Mouse (Mus musculus): ENCODE measurements at regions not wholly inside any gene's neighbourhood (a gene's known extent, or its start where the extent isn't known, plus 50 kb on each side); places are given as distances from the start of the nearest gene placed in this dataset.

DNA sequence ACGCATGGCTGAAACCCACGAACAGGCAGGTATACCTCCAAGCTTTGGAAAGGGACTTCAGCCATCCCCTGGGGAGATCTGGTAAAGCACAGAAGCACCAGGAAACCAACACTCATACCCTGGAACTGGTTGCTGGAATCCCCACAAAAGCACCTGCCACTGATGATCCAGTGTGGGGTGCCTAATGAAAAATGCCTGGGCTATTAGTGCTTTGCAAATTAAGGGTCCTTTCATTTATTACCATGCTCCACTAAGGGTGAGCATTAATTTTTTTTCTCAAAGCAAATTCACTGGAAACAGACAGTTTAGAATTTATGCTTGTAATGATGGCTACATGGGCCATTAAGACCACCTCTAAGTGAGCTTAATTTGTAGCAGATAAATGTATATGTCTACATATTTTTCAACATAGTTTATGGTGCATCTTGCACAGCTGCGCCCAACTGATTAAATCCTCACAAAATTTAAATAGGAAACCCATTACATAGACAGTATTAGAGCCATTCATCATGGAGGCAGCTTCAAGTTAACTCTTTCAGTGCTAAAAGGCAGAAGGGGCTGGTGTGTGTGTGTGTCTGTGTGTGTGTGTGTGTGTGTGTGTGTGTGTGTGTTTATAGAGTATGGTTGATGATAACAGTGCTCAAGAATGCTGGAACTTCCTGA lies 201.8 kb downstream of the Cbln1 start:
- DNase-seq = no peak

GRCm38 (mm10) chr8:87268159-87268558 lies 204.2 kb downstream of the Cbln1 start:
- DNase-seq = no peak

- DNase-seq = no peak
Measured at GRCm38 (mm10) chr8:87264999-87265398, 207.4 kb downstream of the Cbln1 start.

DNA sequence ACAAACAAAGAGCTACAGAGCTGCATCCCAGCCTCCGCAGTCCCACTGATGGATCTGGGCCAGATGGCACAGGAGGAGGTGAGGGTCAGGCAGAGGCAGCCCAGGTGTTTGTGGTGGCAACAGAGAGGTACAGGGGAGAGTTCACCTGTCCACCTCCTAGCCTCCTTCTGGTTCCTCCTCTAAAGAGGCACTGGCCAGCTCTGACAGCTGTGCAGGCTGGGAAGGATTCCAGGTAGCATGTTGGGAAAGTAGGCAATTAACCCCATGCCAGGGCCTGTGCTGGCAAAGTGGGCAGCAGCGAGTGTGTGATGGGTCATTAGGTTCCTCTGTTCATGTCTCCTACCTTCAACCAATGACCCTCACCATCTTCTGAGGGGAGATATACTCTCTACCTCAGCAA lies 212.1 kb downstream of the Cbln1 start:
- no peak for DNase-seq

GRCm38 (mm10) chr8:87242681-87243080 lies 229.7 kb downstream of the Cbln1 start:
- no peak for DNase-seq

DNA sequence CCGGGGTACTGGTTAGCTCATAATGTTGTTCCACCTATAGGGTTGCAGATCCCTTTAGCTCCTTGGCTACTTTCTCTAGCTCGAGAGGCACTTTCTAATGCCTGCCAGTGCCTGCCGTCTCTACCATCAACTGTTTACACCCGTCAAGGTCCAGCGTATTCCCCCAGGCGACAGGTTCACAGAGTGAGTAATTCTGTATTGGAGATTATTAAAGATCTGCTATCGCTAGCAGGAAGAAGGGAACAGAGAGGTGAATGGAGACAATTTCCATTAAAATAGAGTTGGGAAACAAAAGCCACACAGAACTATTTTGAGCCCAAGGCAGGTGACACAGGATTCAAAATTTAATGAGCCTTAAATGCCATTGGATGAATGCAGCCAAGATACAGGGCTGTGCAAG lies 235.2 kb downstream of the Cbln1 start:
- no peak for DNase-seq

DNA sequence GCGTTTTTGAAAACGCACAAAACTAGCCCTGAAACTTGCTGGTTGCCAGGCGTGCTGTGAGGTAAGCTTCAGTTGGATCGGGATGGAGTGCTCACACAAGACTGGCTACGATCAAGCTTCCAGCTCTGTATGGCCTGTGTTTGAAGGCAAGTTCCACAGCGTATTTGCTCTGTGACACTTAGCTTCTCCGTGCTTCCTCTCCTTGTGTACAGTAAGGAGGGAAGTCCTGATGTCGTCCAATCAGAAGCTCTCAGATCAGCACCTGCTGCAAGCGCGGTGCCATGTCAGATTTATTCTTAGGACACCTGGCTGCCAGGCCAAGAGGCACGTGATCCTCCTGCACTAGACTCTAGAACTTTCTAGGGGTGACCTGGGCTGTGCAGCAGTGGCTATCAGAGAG lies 236.0 kb downstream of the Cbln1 start:
- DNase-seq = no peak

DNA sequence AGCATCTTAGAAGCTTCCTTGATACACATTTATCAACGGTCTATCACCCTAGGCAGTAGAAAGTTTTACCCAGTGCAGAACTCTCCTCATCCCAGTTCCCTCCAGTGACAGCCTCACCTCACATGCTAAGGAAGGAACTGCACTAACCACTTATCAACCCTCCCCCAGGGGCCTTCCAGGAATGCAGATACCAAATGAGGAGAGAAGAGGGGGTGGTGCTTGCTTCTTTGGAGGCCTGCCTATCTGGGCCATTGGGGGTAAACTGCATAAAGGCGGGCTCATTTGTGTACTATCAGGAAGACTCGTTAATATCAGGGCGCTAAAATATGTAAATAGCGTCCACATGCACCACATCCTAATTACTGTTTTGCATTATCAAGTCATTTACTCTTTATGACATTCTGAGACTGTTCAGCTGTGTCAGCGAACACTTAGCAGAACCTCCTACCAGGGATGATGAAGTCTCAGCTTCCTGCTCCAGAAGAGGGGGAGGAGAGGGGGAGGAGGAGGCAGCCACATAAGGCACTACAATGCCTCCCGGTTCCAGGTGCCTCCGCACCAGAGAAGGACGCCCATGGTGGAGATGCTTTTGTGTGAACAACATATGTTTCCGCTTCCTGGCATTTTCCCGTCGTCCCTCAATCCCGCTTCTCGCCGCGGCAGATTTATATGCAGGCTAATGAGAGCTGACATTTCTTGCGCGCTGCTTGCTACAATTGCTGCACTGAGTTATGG lies 236.9 kb downstream of the Cbln1 start:
- no peak for DNase-seq

DNA sequence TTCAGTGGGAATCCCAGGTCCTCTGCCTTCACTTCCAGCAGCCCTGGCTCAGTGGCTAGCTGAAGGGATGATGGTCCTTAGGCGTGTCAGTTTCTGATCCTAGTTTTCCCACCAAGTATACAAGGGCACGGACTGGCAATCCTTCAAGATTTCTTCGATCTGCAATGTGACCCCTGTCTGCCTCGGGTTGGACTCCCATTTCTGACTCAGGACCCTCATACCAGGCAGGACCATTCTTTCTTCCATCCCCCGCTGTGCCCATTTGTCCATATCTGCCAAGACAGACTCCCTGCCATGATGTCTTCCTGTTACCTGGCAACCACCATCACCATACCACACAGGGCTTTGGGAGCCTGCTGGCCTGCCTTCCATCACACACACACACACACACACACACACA lies 238.1 kb downstream of the Cbln1 start:
- DNase-seq = no peak

GRCm38 (mm10) chr8:87233805-87234331 lies 238.5 kb downstream of the Cbln1 start:
- no peak for DNase-seq

DNA sequence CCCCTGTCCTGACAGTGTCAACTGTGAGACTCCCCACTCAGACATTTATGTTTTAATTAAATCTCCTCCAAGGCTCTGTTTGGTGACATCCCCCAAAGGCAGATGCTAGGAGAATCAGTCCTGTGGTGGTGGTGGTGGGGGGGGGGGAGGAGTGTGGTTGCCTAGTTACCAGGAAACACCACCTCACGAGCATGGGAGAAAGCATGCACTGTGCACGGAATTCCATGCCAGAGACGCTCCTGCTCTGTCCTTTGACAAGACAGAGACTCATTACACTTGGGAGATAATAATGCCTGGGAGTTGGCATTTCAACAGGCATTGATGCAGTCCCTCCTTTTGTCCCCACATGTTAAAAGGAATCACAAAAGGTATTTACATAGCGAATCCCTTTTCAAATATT lies 240.6 kb downstream of the Cbln1 start:
- DNase-seq = no peak

DNA sequence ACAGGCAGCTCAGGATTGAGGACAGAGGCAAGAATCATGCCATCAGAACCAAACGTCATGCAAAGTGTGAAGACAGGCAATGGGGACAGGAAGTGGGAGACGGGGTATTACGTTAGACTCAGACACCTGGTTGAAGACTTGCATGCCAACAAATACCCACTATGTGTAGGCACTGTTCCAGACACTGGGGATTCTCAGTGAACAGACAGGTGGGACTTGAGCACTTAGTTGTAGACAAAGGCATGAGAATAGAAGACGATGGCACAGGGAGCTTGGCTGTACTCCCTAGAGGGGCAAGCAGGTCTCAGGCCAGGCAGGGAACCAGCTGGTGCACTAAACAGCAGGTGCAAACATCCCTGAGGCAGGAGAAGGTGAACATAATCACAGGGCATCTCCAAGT lies 242.3 kb downstream of the Cbln1 start:
- DNase-seq = no peak

DNA sequence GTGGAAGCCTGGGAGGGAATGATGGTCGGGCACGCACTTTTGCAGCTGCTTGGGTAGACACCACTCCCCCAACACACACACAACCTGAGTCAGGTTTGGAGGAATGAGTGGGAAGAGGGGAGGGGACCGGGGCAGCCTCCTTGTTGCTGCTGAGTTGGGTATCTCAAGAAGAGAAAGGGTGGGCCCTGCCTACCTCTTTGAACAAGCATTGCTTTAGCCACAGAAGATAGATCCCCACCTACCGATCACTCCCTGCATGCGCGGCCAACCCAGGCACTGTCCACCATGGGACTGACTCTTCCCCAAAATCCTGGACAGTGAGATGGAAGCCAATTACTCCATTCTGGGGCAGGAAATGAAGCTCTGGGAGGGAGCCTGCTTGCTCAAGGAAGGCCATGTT lies 243.2 kb downstream of the Cbln1 start:
- no peak for DNase-seq

DNA sequence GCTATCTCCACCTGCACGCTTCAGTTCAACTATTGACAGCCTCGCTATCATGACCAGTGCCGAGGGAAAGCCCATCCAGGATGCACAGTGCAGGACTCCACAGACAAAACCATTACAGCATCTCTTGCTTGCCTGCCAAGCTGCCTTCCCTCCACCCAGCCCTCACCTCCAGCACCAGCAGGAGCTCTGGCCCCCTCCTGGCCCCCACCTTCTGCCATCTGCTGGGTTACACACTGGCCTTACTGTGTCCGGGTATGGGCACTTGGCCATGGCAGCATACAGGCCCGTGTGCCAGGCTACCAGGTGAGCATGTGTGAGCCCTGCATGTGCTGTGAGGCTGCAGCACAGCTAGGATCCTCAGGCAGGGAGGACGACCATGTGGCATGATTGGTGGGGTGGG lies 243.6 kb downstream of the Cbln1 start:
- DNase-seq = no peak

DNA sequence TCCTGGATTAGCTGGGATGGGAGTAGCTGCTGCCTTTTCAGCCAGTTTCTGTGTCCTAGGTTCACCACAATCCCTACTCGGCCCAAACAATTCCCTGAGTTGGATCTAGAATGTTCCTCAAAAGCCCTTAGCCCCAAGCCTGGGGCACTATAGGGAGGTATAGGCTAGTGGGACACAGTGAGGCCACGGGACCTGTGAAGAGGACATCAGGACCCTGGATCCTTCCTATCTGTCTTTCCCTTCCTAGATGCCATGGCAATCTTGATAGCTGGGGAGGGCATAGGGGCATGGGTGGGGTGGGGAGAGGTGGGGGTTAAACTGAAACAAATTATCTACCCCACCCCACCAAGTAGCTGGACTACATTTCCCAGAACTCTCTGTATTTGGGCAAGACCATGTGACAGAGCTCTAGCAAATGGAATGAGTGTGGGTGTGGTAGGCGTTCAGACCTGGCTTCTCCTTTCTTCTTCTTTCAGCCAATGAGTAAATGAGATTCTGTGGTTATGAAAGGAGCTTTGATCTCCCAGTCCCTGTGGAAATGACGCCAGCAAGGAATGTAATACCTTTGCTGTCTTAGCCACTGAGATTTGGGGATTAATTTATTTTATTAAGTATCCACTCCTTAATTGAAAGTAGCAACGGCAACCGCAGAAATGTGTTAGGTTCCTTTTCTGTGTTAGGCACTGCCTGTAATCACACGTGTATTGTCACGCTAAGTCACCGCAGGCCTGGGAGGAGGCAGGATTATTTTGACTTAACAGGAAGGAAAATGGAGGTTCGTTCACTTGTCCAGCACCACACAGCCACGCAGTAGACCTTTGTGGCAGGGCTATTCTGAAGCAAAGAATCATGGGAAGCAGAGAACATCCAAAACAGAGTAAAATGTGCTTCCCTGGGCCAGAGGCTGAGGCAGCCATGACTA lies 246.6 kb downstream of the Cbln1 start:
- DNase-seq = no peak

DNA sequence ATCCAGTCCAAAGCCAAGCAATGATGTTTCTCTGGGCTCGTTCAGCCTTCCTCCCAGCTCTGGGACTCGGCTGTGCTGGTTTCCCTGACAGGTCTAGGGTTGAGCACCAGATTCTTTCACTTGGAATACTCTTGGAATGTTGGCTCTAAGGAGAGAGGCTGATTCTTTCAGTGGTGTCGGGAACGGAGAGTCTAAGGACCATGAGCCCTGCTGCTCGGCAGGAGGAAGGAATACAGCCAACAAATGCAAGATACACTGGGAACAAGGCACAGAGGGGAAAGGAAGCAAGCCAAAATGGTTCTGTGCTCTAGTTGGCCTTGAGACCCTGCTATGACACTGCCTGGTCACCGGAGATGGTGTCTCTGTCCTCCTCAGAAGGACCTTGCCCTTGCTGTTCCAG lies 251.8 kb downstream of the Cbln1 start:
- DNase-seq = no peak

DNA sequence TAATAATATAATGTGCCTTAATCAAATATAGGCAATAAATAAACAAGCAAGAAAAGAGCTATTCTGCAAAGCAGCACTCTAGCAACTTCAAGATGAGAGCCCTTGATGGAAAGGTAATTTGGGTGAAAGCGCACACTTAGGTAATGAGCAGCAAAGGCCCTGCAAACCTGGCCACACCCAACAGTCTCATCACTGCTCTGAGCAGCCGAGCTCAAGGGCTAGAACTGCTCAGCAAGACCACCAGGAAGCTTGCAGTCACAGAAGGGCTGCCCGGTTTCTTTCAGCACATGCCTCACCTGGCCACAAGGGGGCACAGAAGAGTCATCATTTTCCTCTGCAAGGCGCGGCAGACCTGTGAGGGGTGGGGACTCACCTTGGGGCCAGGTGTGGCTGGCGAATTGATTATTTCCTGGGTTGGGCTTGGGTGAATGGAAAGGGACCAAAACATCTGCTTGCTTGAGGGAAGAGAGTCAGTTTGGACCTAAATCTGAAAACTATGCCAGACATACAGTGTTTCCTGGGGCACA lies 253.4 kb downstream of the Cbln1 start:
- DNase-seq = no peak

- DNase-seq = no peak
Measured at GRCm38 (mm10) chr8:87214962-87215361, 257.4 kb downstream of the Cbln1 start.

- no peak for DNase-seq
Measured at GRCm38 (mm10) chr8:87210546-87210945, 261.9 kb downstream of the Cbln1 start.

- no peak for DNase-seq
Measured at GRCm38 (mm10) chr8:87209295-87209694, 263.1 kb downstream of the Cbln1 start.

DNA sequence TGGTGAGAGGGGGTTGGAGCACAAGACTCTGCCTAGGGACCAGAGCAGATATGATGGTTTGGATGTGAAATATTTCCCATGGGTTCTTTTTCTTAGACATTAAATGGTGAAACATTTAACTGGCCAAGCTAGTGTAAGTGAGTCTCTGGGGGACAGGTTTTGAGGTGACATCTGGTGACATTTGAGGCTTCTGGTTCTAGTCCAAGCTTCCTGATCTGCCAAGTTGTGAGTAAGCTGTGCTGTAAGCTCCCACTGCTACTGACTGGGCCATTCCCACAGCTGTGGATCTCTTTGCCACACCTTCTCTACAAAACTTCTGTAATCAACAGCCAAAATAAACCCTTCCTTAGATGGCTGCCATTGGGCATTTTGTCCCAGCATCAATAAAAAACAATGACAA lies 264.4 kb downstream of the Cbln1 start:
- no peak for DNase-seq

GRCm38 (mm10) chr8:87202639-87203160 lies 269.7 kb downstream of the Cbln1 start:
- no peak for DNase-seq
